7 mouse cellular contexts compared by ENCODE assay signal in the genomic region with DNA sequence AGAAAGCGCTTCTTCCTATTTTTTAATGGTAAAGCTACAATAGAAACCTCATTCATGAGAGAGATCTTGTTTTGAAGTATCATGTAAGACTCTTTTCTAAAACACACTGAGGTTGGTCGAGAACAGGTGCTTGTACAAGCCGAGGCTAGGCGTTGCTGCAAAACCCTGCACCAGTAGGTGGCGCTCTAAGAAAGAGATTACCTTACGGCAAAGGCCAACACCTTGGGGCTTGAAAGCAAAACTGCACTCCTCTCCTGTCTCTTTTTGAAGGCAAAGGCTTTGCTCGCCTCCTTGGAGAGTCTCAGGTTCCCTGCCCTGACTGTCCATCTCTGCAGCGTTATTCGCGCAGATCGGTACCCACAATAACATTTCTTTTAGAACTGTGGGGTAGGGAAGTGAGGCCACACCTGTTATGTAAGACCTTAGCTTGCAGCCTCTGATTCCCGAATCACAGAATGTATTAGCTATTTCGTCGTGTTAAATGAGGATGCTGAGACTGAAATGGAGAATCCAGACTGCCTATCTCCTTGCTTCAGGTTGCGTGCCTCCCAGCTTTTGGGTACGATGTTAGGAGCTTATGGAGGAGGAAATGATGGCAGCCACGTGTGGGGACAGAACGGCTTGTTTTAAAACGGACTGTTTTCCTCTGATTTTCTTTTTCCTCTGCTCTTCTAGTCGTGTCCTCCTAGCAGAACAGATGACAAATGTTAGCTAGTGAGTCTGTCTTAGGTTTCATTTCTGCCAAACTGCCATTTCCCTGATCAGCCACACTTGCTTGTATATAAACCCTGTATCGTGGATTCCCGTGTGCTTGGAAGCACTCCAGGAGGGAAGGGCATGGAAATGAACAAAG. TPM values are rescaled to one million over a fixed set of nuclear protein-coding genes. Genes with fewer than 3 reads are reported as not detected.
DNase-seq lines count a peak whose midpoint lies in the region; ATAC-seq and TF ChIP-seq lines count a peak whose summit lies in the region.

No protein-coding gene starts in this region.

- ATAC-seq in intestine, embryonic 15.5 days = no peak
- peak; percentile 72; the same call in 1 of the 2 replicates for ATAC-seq in midbrain, embryonic 13.5 days

- H3K9ac ChIP-seq in intestine, embryonic 15.5 days = no peak overlapping the region
- H3K9ac ChIP-seq in midbrain, embryonic 13.5 days (replicated peaks) = no peak overlapping the region; the same call in 1 of the 2 replicates

- peak; percentile 92 for TF ChIP-seq CTCF in cortical plate, adult 2 months (IDR thresholded peaks at IDR 0.05; ENCODE audit: extremely low read depth, insufficient read depth, low read length)

- H3K27me3 ChIP-seq in intestine, embryonic 15.5 days (replicated peaks) = no peaks in the 10 kb centered on the region
- peaks cover 7% of the 10 kb centered on the region; the same call in 1 of the 2 replicates for H3K27me3 ChIP-seq in midbrain, embryonic 13.5 days

- H3K9me3 ChIP-seq in intestine, embryonic 15.5 days = no peaks in the 10 kb centered on the region
- H3K9me3 ChIP-seq in midbrain, embryonic 13.5 days = no peaks in the 10 kb centered on the region

- peak; percentile 84 to 88 for DNase-seq in adrenal gland, adult 18-20 months (ENCODE audit: low spot score in 2 of 2)
- peak; percentile 57 for DNase-seq in gastrocnemius, postnatal 25 days
- DNase-seq in left cerebral cortex, postnatal 36 days (ENCODE audit: low spot score in 2 of 2) = peak; percentile 84 to 90
- peak; percentile 43 for DNase-seq in spleen, adult 12 weeks (ENCODE audit: low spot score)

- H3K4me3 ChIP-seq in cortical plate, adult 2 months (ENCODE audit: insufficient read depth, low read length) = peak overlapping the region; percentile 40
- H3K4me3 ChIP-seq in intestine, embryonic 15.5 days (replicated peaks) = no peak overlapping the region
- no peak overlapping the region for H3K4me3 ChIP-seq in midbrain, embryonic 13.5 days (replicated peaks)

- WGBS in intestine, embryonic 15.5 days = 30% methylated on average over 22 of the region's 22 CpGs
- 36% methylated on average over 22 of the region's 22 CpGs for WGBS in midbrain, embryonic 13.5 days

- H3K4me1 ChIP-seq in cortical plate, adult 2 months (ENCODE audit: control insufficient read depth, insufficient read depth, low read length) = peaks cover 1% of the 10 kb centered on the region
- no peaks in the 10 kb centered on the region for H3K4me1 ChIP-seq in intestine, embryonic 15.5 days (replicated peaks)
- no peaks in the 10 kb centered on the region for H3K4me1 ChIP-seq in midbrain, embryonic 13.5 days (replicated peaks)

- intact Hi-C loops in left cerebral cortex, postnatal 36 days (cut with DNase I) = loop anchor here (1.0 to 5.0 kb wide), 3 partner anchors 166 to 430 kb away; a partner anchor contains a TSS

- no peak for TF ChIP-seq POLR2A in cortical plate, adult 2 months (IDR thresholded peaks at IDR 0.05; ENCODE audit: extremely low read depth, insufficient read depth, low read length)

- H3K4me2 ChIP-seq in intestine, embryonic 15.5 days (replicated peaks) = 0 out of 2 replicates have a peak overlapping the region, but pooled peaks have one; percentile 24
- peak overlapping the region; percentile 7; the same call in 1 of the 2 replicates for H3K4me2 ChIP-seq in midbrain, embryonic 13.5 days (replicated peaks)

- H3K27ac ChIP-seq in cortical plate, adult 2 months (ENCODE audit: insufficient read depth, low read length) = peak overlapping the region; percentile 57
- no peak overlapping the region for H3K27ac ChIP-seq in intestine, embryonic 15.5 days
- H3K27ac ChIP-seq in midbrain, embryonic 13.5 days = no peak overlapping the region

- no peaks in the 10 kb centered on the region for H3K36me3 ChIP-seq in intestine, embryonic 15.5 days
- no peaks in the 10 kb centered on the region for H3K36me3 ChIP-seq in midbrain, embryonic 13.5 days

RNA-seq across cellular contexts. Expression of a gene that starts 36.3 kb away (rescaled TPM):
- total RNA-seq in adrenal gland, adult 18-20 months (2021) = 10 to 100 TPM; 10.6 to 13.6 TPM
- 10.7 and 13.6 TPM in 2 replicates for polyA plus RNA-seq in cortical plate, adult 2 months (2012; rRNA removed)
- total RNA-seq in gastrocnemius, postnatal 25 days (2021) = 10 to 100 TPM in 1 of 2 experiments, 1 to 10 TPM in 1; 6.1 to 11.8 TPM
- 25.6 and 28.1 TPM in 2 replicates for polyA plus RNA-seq in intestine, embryonic 15.5 days (2015; fragmentation: Nextera tagmentation; extraction: Ambion mirVana)
- total RNA-seq in left cerebral cortex, postnatal 36 days (2021) = 10 to 100 TPM; 17.2 to 21.1 TPM
- 31.3 and 31.7 TPM in 2 replicates for polyA plus RNA-seq in midbrain, embryonic 13.5 days (2015; fragmentation: Nextera tagmentation; extraction: Ambion mirVana)
